Mouse (Mus musculus): ENCODE data around the gene Azgp1. TPM values are rescaled to one million over a fixed set of nuclear protein-coding genes. Genes with fewer than 3 reads are reported as not detected.
A peak's percentile ranks its signal among the peaks of the same experiment; 100 is the strongest.
"Not testable (repeated sequence)": the region's sequence is repeated elsewhere in the genome, so short reads cannot be mapped to it uniquely, and the experiment has no call there.

Azgp1 gene
- not detected for total RNA-seq (2021)
- long read RNA-seq, experiment 1 = 0 reads
- long read RNA-seq, experiment 2 = 0 reads

GRCm38 (mm10) chr5:137981300-137981699 is at the start of gene Azgp1:
Gene Azgp1 (plus strand): TSS chr5:137981520.
- DNase-seq = no peak
- Histone ChIP-seq H3K4me3 (no peak within 1 kb of the TSS), H3K27ac (no peak within 1 kb of the TSS)
- no peak for TF ChIP-seq CTCF (IDR thresholded peaks at IDR 0.05)
- intact Hi-C loops (cut with DNase I) = no loop called here

DNA sequence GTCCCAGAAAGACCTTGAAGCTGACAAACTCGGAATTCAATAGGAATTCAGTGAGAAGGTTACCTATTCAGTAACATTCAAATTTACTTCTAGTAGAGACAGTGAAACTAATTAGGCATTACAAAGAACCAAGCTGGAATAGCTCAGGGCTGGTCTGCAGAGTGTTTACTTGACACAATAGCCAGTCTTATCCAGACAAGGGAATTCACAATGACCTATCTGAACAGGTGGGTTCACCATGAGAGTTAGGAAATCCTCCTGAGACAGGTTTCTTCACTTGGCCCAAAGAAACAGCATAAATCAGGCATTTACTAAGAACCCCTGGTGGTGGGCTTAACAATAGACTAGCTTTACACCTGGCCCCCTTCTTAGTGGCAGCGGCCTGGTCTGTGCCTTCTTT is 47.4 kb upstream of the Azgp1 start:
- H3K27ac ChIP-seq; DNase-seq; H3K4me3 ChIP-seq; intact Hi-C loops (cut with DNase I): not testable (repeated sequence)

DNA sequence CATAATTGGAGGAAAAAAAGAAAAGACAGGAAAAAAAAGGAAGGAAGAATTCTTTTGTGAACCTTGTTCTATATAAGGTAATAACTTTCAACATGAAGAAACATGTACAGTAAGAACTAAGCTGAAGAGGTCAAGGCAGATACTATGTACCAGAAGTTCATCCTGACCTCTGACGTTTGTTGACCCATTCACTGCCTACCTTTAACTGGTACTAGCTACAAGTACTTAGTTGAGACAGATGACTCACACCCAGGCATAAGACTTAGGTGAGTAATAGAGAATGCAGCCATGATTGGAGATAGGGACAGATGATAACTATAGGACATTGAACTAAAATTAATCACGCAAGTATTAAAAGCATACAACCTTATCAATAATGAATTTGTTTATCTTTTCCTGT is 44.8 kb upstream of the Azgp1 start:
- TF ChIP-seq CTCF (IDR thresholded peaks at IDR 0.05) = no peak
- intact Hi-C loops (cut with DNase I) = no loop called here
- H3K27ac ChIP-seq = no peak overlapping the region
- no peak overlapping the region for H3K4me3 ChIP-seq
- DNase-seq = no peak

- Histone ChIP-seq H3K27ac (no peak overlapping the region), H3K4me3 (no peak overlapping the region)
- no peak for DNase-seq
- TF ChIP-seq CTCF (IDR thresholded peaks at IDR 0.05) = peak; percentile 7; the same call in 1 of the 2 replicates
- intact Hi-C loops (cut with DNase I) = no loop called here
Measured at GRCm38 (mm10) chr5:137937238-137937637, 44.1 kb upstream of the Azgp1 start.

GRCm38 (mm10) chr5:137940948-137941347 is 40.4 kb upstream of the Azgp1 start:
- no peak overlapping the region for H3K27ac ChIP-seq
- no peak overlapping the region for H3K4me3 ChIP-seq
- no peak for TF ChIP-seq CTCF (IDR thresholded peaks at IDR 0.05)
- no peak for DNase-seq
- intact Hi-C loops (cut with DNase I) = no loop called here

DNA sequence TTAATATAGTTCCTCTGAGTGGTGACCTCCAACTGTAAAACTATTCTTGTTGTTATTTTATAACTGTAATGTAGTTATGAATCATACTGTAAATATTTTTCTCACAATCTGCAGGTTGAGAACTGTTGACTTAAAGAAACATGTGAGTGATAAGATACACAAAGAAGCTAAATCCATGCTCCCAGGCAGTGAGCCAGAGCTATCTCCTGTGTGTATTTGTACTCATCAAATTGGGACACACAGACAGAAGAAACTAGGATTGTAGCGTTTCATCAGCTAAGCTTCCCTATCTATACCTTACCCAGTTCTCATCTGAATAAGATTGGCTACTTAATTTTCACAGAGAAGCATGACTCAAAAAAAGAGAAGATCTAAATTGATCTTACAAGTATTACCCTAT is 38.2 kb upstream of the Azgp1 start:
- no peak overlapping the region for H3K4me3 ChIP-seq
- no peak for TF ChIP-seq CTCF (IDR thresholded peaks at IDR 0.05)
- H3K27ac ChIP-seq = no peak overlapping the region
- no peak for DNase-seq
- intact Hi-C loops (cut with DNase I) = no loop called here

GRCm38 (mm10) chr5:137947303-137947702 is 34.0 kb upstream of the Azgp1 start:
- TF ChIP-seq CTCF (IDR thresholded peaks at IDR 0.05) = no peak
- intact Hi-C loops (cut with DNase I) = no loop called here
- Histone ChIP-seq H3K4me3 (no peak overlapping the region), H3K27ac (no peak overlapping the region)
- no peak for DNase-seq

DNA sequence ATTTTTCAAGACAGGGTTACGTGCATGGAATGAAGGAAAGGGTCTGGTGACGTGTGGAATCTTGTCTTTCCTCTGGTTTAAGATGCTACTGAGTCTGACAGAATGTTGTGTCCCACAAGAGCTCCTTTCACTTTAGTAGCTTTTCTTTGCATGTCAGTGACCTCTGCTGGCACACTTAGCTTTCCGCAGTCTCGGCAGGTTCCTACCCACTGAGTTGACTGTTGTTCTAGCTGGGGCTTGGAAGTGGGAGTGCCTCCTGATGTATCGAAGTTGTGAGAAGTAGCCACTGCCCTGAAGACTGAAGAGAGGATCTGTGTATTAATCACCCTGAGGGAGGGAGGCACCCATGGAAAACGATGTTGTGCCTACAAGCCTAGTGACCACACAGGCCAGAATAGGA is 30.1 kb upstream of the Azgp1 start:
- no peak for DNase-seq
- intact Hi-C loops (cut with DNase I) = no loop called here
- H3K4me3 ChIP-seq = no peak overlapping the region
- H3K27ac ChIP-seq = no peak overlapping the region
- TF ChIP-seq CTCF (IDR thresholded peaks at IDR 0.05) = peak; percentile 35

GRCm38 (mm10) chr5:137956404-137956803 is 24.9 kb upstream of the Azgp1 start:
- H3K27ac ChIP-seq = no peak overlapping the region
- TF ChIP-seq CTCF (IDR thresholded peaks at IDR 0.05) = no peak
- no peak for DNase-seq
- no peak overlapping the region for H3K4me3 ChIP-seq
- intact Hi-C loops (cut with DNase I) = no loop called here

GRCm38 (mm10) chr5:137962945-137963344 is 18.4 kb upstream of the Azgp1 start, which contains the start of gene Gjc3:
Gene Gjc3 (minus strand): TSS chr5:137963098.
- DNase-seq = no peak
- TF ChIP-seq CTCF (IDR thresholded peaks at IDR 0.05) = no peak
- Histone ChIP-seq H3K4me3 (peak within 1 kb of the TSS; percentile 13; the same call in 1 of the 2 replicates), H3K27ac (no peak within 1 kb of the TSS)
- intact Hi-C loops (cut with DNase I) = no loop called here

- Histone ChIP-seq H3K4me3 (no peak overlapping the region), H3K27ac (no peak overlapping the region)
- TF ChIP-seq CTCF (IDR thresholded peaks at IDR 0.05) = no peak
- intact Hi-C loops (cut with DNase I) = no loop called here
- DNase-seq = no peak
Measured at GRCm38 (mm10) chr5:137966492-137966891, 14.8 kb upstream of the Azgp1 start.

DNA sequence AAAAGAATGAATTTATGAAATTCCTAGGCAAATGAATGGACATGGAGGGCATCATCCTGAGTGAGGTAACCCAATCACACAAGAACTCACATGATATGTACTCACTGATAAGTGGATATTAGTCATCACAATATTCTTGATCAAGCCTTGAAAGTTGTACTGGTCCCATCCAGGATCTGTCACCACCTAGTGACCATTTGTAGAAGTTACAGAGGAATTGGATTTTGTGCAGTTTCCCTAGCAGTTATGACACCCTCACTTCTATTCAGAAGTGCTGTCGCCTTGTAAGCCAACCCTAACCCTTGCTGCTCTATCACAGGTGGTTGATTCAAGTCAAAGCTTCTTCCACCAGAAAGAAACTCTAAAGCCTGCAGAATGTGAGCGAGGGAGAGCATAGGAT is 8.2 kb upstream of the Azgp1 start:
- intact Hi-C loops (cut with DNase I) = no loop called here
- no peak overlapping the region for H3K27ac ChIP-seq
- no peak for DNase-seq
- no peak overlapping the region for H3K4me3 ChIP-seq
- peak; percentile 5; the same call in 1 of the 2 replicates for TF ChIP-seq CTCF (IDR thresholded peaks at IDR 0.05)

- Histone ChIP-seq H3K27ac (no peak overlapping the region), H3K4me3 (no peak overlapping the region)
- intact Hi-C loops (cut with DNase I) = no loop called here
- peak; percentile 21; the same call in 1 of the 2 replicates for TF ChIP-seq CTCF (IDR thresholded peaks at IDR 0.05)
- no peak for DNase-seq
Measured at GRCm38 (mm10) chr5:137973738-137974137, 7.6 kb upstream of the Azgp1 start.

DNA sequence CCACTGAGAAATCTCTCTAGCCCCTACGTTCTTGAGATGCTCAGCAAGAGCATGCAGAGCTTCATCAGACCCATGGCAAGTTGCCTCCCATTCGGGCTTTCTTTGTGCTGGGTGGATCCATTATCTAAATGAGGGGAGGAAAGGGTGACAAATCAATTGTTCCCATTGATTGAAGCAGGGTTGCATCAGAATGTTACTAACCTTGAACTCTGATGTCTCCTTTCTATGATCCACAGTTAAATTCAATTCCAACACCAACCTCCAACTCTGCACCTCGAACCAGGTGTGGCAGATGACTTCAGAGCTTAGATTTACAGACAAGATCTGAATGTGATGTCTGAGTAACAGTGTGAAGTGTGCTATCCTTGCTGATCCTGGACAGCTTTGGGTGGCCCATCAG is 6.6 kb upstream of the Azgp1 start:
- TF ChIP-seq CTCF (IDR thresholded peaks at IDR 0.05) = no peak
- H3K27ac ChIP-seq = no peak overlapping the region
- intact Hi-C loops (cut with DNase I) = no loop called here
- no peak overlapping the region for H3K4me3 ChIP-seq
- DNase-seq = no peak
